Mouse (Mus musculus): ENCODE measurements around the gene Optc. TPM values are rescaled to one million over a fixed set of nuclear protein-coding genes. Genes with fewer than 3 reads are reported as not detected.

Optc gene
- total RNA-seq, 2 experiments from 2014 or later, result not detected

- ATAC-seq (replicated peaks; ENCODE audit: low FRiP score, poor library complexity, severe bottlenecking), result peak; percentile 80
These were observed 22.0 kb downstream of the Optc start for GRCm38 (mm10) chr1:133885811-133886210.

- no peak for ATAC-seq (replicated peaks; ENCODE audit: low FRiP score, poor library complexity, severe bottlenecking)
These were observed 23.1 kb downstream of the Optc start for GRCm38 (mm10) chr1:133884746-133885145.

- ATAC-seq (replicated peaks; ENCODE audit: low FRiP score, poor library complexity, severe bottlenecking), result no peak
These were observed 23.7 kb downstream of the Optc start for GRCm38 (mm10) chr1:133884090-133884489.

GRCm38 (mm10) chr1:133882283-133883217 is 25.2 kb downstream of the Optc start:
- no peak for ATAC-seq (replicated peaks; ENCODE audit: low FRiP score, poor library complexity, severe bottlenecking)

DNA sequence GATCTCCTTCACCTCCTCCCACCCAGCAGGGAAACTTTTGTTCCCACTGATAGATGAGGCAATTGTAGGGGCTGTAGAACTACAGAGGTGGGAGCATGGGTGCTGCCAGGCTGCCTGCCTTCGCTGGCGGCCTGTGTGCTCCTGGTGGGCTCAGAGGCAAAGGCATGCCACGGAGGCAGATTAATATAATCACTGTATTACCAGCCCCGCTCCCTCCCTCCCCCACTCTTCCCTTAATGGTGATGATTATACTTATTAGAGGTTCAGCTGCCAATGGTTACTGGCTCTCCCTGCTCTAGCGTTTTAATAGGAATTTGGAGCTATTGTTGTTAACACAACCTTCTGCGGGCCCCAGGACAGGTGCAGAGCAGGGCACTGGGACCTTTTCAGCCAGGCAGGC is 26.0 kb downstream of the Optc start:
- no peak for ATAC-seq (replicated peaks; ENCODE audit: low FRiP score, poor library complexity, severe bottlenecking)

- ATAC-seq (replicated peaks; ENCODE audit: low FRiP score, poor library complexity, severe bottlenecking), result no peak
These were observed 28.9 kb downstream of the Optc start for GRCm38 (mm10) chr1:133878825-133879423.

DNA sequence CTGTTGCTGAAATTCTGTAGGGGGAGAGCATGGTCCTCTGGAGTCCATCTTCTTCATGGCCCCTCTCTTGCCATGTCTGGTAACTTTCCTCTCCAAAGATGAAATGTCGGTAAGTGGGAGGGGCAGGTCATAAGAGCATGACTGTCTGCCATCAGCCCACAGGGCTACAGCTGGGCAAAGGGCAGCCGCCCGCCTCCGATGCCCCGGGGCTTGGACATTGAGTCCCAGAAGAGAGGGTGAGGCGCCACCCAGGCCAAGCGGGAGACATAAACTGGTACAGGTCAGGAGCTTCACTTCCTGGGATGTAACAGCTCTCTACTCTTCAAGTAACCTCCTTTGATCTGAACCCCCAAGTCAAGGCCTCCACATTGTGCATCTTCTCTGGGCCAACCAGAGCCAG is 30.9 kb downstream of the Optc start:
- no peak for ATAC-seq (replicated peaks; ENCODE audit: low FRiP score, poor library complexity, severe bottlenecking)

DNA sequence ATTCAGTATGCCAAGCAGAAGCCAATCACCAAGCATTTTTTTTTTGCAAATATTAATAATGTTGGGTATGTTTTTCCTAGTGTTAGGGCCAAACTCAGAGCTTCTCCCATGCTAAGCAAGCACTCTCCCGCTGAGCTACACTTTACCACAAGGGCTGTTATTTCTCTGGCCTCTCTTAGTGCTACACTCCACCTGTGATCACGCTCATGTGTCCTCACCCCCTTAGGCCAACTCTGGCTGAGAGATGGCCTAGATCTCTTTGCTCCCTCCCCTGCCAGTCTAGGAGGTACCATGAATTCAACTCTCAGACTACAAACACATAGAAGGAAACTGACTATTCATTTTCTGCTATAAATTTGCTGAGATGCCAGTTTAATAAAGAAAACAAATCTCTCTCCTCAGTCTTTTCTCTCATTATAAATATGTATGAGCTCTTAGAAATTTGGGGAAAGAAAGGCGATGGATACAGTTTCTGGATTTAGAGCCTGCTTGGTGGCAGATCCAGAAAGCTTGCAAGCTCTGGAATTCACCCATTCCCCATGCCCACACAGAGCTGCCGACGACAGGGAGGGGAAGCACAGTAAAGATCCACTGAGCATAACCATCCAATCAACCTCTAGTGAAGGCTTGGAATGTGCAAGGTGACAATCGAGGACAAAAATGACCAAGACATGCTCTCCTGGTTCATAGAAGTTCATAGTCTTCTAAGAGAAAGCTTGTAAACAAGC is 34.5 kb downstream of the Optc start:
- ATAC-seq (replicated peaks; ENCODE audit: low FRiP score, poor library complexity, severe bottlenecking), result no peak

- no peak for ATAC-seq (replicated peaks; ENCODE audit: low FRiP score, poor library complexity, severe bottlenecking)
These were observed 36.6 kb downstream of the Optc start for GRCm38 (mm10) chr1:133871241-133871640.

DNA sequence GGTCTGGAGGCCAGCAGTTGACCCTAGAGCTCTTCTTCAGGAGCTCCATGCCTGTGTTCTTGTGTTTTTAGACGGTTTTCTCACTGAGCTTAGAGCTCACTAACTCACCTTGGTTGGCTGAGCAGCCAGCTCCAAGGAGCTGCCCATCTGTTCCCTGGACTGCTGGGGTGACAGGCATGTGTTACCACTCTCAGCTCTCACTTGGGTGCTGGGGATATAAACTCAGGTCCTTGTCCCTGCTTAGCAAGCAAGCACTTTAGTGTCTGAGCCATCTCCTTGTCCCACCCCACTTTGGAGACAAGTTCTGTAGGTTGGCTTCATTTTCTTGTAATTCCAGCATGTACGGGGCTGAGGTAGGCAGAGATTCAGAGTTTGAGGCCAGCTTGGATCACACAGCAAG is 38.6 kb downstream of the Optc start:
- no peak for ATAC-seq (replicated peaks; ENCODE audit: low FRiP score, poor library complexity, severe bottlenecking)

DNA sequence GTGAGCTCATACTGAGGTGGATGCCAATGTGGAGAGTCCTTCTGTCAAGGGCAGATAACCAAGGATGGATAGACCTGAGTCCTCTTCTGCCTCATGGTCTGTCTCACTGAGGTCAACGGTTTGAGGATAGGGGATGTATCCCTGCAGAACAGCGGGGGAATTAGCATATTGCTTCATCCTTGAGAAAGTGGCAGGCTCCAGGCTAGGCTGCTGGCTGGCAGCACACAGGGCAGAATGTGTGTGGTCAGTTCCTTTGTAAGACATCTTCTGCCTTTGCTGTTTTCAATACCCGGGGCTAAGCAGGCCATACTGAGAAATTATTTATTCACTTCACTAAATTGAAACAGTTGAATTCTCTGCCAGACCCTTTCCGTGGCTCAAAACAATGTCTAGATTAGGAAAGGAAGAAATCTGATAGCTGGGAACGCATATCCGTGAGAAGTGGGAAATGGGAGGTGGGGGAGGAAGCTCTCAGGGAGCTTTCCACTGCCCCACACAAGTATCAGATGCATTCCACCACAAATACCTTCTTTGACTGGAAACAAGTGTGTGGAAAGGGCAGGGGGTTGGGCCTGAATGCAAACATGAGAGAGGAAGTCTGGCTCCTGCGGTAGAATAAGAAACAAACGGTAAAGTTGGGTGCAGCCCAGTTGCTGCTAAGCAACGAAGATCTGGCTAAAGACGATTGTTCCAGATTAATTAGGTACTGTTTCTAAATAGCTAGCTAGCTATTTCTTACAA is 44.4 kb downstream of the Optc start:
- no peak for ATAC-seq (replicated peaks; ENCODE audit: low FRiP score, poor library complexity, severe bottlenecking)

- ATAC-seq (replicated peaks; ENCODE audit: low FRiP score, poor library complexity, severe bottlenecking), result no peak
These were observed 46.8 kb downstream of the Optc start for GRCm38 (mm10) chr1:133861028-133861427.

DNA sequence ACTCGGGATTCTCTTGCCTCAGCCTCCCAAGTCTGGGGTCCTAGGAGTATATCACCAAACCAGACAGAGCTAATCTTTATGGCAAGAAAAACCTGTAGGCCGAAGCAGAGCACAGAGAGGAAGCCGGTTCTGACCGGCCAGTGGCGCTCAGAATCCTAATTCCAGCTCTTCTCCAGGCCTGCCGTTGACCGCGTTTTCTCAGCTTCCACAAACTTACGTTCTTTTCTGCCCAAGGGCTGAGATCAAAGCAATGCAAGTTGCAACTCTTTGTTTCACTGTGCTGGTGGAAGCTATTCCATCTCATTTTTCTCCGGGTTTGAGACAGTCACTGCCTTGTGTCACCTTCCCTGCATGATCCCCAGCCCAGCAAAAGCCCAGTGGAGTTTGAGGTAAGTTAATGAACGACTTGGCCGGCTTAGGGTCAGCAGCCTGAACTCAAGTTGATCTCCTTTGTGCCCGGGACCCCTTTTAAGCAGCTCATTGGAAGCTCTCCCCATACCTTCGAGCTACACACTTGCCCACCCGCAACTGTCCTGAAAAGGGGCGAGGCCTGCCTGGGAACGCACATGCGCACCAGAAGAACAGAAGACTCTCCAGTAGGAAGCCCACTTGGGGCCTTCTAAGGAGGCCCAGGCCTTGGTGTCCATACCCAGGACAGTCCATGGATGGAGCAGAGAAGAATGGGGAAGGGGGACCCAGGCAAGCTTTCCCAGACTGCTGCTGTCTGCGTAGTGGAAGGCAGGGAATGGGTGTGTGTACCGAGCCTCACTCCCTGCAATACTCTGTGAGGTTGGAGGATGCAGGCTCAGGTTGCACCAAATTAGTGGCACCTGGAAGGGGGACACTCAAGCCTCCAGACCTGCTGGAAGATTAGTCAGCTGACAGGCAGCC is 47.7 kb downstream of the Optc start:
- no peak for ATAC-seq (replicated peaks; ENCODE audit: low FRiP score, poor library complexity, severe bottlenecking)

GRCm38 (mm10) chr1:133859257-133859656 is 48.5 kb downstream of the Optc start:
- no peak for ATAC-seq (replicated peaks; ENCODE audit: low FRiP score, poor library complexity, severe bottlenecking)

DNA sequence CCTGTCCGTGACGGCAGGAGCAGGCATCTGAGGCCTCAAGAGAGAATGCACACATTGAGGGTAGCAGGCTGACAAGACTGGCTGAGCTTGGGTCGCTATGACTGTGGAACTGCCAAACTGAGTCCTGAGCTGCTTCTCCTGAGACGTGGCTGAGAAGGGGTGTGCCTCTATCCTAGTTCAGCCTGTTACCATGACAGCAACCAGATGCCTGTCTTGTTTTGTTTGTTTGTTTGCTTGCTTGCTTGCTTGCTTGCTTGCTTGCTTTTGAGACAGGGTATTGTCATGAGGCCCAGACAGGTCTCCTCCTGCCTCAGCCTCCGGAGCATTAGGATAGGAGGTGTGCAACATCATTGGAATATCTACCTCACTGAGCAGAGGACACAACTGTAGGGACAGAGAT is 50.0 kb downstream of the Optc start:
- no peak for ATAC-seq (replicated peaks; ENCODE audit: low FRiP score, poor library complexity, severe bottlenecking)

GRCm38 (mm10) chr1:133857171-133857570 is 50.6 kb downstream of the Optc start:
- no peak for ATAC-seq (replicated peaks; ENCODE audit: low FRiP score, poor library complexity, severe bottlenecking)

- no peak for ATAC-seq (replicated peaks; ENCODE audit: low FRiP score, poor library complexity, severe bottlenecking)
These were observed 51.1 kb downstream of the Optc start for GRCm38 (mm10) chr1:133856655-133857054.

GRCm38 (mm10) chr1:133856133-133856541 is 51.7 kb downstream of the Optc start:
- ATAC-seq (replicated peaks; ENCODE audit: low FRiP score, poor library complexity, severe bottlenecking), result no peak

Data from erythroid progenitor cell, adult 5-6 weeks (primary cell).